Mouse (Mus musculus) activated CD4-positive, CD25-positive, alpha-beta regulatory T cell (primary cell): ENCODE data around the gene Taf5l. TPM values are rescaled to one million over a fixed set of nuclear protein-coding genes. Genes with fewer than 3 reads are reported as not detected.

Experiments used
- polyA plus RNA-seq, 2 experiments: library from polyadenylated mRNA; unstranded; fragments of 100-300 nt; shearing (Covaris generic); gene quantifications; one replicate each; pipeline ENCODE4 v1.2.1; 2017

Gene Taf5l
- 10 to 100 TPM; 58.9 to 61.4 TPM for polyA plus RNA-seq

DNA sequence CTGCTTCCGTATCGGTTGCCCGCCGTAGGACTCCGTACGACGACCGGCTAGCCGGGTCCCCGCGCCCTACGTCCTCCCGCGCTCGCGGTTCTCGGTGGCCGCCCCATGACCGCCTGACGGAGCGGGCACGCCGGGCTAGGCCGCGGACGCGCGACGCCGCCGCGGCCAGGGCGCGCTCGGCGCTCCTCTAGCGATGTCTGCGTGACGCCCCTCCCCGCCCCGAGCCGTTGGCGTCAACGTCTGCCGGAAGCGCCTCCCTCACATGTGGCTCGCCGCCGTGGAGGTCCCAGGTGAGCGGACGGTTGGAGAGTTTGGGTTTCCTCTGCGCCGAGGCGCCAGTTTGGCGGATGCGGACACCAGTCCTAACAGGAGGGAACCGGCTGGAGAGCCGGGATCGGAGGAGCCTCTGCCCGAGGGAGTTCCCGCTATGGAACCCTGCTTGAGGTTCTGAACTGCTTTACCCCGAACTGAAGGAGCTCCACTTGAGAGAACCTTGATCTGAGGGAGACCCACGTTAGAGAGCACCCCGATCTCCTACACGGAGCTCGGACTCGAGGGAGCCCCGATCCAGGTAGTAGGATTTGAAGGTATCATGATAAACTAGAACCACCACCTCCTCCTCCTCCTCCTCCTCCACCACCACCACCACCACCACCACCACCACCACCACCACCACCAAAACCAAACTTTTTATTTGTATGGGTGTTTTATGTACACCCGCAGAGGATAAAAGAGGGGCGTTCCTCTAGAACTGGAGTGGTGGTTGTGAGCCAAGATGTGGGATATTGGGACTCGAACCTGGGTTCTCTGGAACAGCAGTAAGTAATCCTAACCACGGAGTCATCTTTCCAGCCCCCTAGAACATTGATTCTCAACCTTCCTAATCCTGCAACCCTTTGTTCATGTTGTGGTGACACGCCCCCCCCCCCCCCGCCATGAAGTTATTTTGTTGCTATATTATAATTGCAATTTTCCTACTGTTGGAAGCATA, at the start of gene Taf5l, which contains the start of gene Urb2:
TSS of gene Taf5l (minus strand) at position 161 of the 991 bp plus-strand sequence.
TSS of gene Urb2 (plus strand) at position 272 of the 991 bp plus-strand sequence.

DNA sequence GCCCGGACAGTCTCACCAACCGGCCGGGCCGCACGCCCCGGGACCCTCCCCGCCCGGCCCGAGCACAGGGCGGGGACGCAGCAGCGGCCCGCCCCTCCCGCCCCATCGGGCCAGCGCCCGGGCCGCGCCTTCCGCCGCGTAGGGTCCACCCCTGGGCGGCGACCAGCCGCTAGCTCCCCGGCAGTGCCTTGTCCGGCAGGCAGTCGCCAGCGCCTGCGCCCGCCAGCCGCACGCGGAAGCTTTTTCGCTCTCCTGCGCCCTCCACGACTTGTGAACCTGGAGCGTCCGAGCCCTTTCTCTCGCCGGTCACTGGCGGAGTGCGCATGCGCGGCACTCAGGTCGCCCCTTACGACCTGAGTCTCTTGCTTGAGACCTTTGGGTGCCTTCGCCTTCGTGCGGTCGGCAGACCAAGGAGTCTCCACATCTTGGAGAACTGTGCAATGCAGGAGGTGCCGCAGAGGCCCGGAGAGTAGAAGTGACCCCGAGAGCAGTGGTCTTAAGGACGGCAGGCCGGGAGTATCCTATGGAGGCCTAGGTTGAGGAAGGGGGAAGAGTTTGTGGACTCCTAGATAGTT, 38.3 kb downstream of the Taf5l start, which contains the start of gene Abcb10:
TSS of gene Abcb10 (minus strand) at position 297 of the 575 bp plus-strand sequence.

DNA sequence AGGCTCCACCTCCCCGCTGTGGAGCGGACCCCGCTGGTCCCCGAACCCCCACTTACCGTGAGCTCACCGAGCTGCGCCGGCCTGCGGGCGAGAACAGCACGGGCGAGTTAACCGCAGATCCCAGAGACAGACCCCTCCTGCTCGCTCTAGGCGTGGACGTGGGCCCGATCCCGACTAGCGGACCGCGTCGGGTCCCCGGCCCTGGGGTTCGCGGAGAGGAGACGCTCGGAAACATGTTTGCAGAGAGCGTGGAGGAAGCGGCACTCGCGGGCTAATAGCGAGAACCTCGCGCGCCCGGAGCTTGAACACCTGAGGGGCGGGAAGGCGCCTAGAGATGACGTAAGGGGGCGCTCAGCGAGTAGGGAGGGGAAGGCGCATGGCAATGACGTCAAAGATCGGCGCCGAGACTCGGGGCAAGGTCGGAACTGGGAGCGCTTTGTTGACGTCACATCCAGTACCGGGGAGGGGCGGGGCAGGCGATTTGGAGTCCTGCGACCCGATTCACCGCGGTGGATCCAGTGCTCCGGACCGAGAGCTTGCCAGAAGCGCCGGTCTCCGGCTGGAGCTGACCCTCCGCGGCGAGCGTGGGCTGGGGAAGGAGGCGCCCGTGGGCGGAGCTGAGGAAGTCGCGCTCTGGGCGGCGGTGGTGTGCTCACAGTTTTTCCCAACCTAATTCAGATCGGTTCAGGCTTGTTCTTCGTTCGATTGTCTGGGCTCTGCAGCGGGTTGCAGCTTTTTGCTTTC, 72.1 kb downstream of the Taf5l start, which contains the start of gene Nup133:
TSS of gene Nup133 (minus strand) at position 324 of the 744 bp plus-strand sequence.

Other genes starting within 250 kb of the Taf5l start
- gene Rab4a, start 215.4 kb downstream of the Taf5l start, polyA plus RNA-seq = 10 to 100 TPM; 22.5 to 26.8 TPM
- 10 to 100 TPM; 12.1 to 14.9 TPM for gene Ccsap, start 161.2 kb downstream of the Taf5l start, polyA plus RNA-seq
- gene Acta1, start 126.6 kb downstream of the Taf5l start, polyA plus RNA-seq = under 1 TPM; 0.16 TPM
- 10 to 100 TPM; 11.1 to 18.5 TPM for gene Nup133, start 72.1 kb downstream of the Taf5l start, polyA plus RNA-seq
- 1 to 10 TPM; 2.5 to 3.6 TPM for gene Abcb10, start 38.3 kb downstream of the Taf5l start, polyA plus RNA-seq
- gene Urb2, start 111 bp upstream of the Taf5l start, polyA plus RNA-seq = 1 to 10 TPM; 7.0 to 8.8 TPM
- gene Galnt2, start 210.0 kb upstream of the Taf5l start, polyA plus RNA-seq = 10 to 100 TPM; 50.3 to 67.3 TPM